Mouse (Mus musculus) embryonic stem cell, embryonic (primary cell): ENCODE data around the gene Rexo1.

ENCODE experiments used
- CTCF ChIA-PET, 4 experiments: fragments of 300-600 bp in 2 of 4; fragments of 350-600 bp in 2 of 4; sonication (Branson Sonifier 250); formaldehyde crosslinking; loops; one replicate each; lab custom pipeline; 2022; ENCODE audit warnings: inconsistent platforms in 2 of 4; lab: Charles Lee
- POLR2A ChIA-PET, 4 experiments: fragments of 300-600 bp in 2 of 4; fragments of 350-600 bp in 2 of 4; sonication (Branson Sonifier 250); formaldehyde crosslinking; loops; one replicate each; lab custom pipeline; 2022; ENCODE audit warnings: antibody characterized with exemption in 4 of 4, inconsistent platforms in 1 of 4; lab: Charles Lee

The Rexo1 gene

GRCm38 (mm10) chr10:80589879-80590854 lies 28.8 kb upstream of the Rexo1 start, which contains the start of gene Abhd17a:
TSS of gene Abhd17a (minus strand) at chr10:80590341.
- ChIA-PET CTCF (interaction anchor here (0.5 to 2.5 kb wide), 45 partner anchors 11 to 1836 kb away, joined by 3 to 49 read pairs (median 3); partner anchors contain the start of genes Atp8b3 (in 2 of the 4), Csnk1g2 (in 1 of the 4), Klf16 (in 1 of the 4) and Mum1 (in 1 of the 4)), POLR2A (interaction anchor here (0.5 to 9.8 kb wide), 90 partner anchors 9 to 1577 kb away, joined by 3 to 214 read pairs (median 5); partner anchors contain the start of genes Csnk1g2 (in 3 of the 4), Rexo1 (in 3 of the 4), Adat3 (in 2 of the 4) and Atp8b3 (in 2 of the 4))

DNA sequence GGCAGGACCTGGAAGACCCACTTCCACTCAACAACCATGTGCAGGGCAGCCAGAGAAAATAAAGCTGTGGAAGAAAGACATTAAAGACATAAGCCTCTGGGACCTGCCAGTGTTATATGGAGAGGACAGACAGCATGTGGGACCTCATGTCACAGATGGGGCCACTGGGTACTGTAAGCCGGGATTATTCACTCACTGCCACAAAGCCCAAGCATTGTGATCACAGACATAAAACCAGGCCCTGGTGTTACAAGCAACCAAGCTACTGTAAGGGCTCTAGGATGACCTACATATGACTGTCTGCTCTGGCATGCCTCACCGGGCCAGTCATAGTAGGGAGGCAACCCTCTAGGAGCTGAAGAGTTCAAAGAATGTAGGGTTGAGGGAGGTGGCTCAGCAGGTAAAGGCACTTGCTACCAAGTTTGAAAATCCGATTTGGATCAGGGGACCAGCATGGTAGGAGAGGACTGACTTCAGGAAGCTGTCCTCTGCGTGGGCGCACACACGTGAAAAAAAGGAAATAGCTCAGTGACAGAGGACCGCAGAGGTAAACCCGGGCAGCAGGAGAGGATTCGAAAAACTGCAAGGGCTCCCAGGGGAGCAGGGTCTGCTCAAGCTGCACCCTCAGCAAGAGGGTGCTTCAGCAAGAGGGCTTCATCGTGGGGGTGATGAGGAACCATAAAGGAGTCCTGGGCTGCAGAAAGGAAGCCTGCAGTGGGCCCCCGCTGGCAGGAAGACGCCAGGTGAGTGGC lies 27.9 kb upstream of the Rexo1 start:
- ChIA-PET POLR2A (interaction anchor here (0.6 to 9.8 kb wide), 60 partner anchors 9 to 919 kb away, joined by 3 to 214 read pairs (median 6); partner anchors contain the start of genes Rexo1 (in 3 of the 4), Adat3 (in 2 of the 4), Csnk1g2 (in 2 of the 4) and Scamp4 (in 2 of the 4)), CTCF (interaction anchor here (0.5 to 2.5 kb wide), 20 partner anchors 10 to 1835 kb away, joined by 3 to 49 read pairs (median 5); partner anchors contain the start of genes Atp8b3 (in 1 of the 4), Csnk1g2 (in 1 of the 4), Klf16 (in 1 of the 4) and Rexo1 (in 1 of the 4))

DNA sequence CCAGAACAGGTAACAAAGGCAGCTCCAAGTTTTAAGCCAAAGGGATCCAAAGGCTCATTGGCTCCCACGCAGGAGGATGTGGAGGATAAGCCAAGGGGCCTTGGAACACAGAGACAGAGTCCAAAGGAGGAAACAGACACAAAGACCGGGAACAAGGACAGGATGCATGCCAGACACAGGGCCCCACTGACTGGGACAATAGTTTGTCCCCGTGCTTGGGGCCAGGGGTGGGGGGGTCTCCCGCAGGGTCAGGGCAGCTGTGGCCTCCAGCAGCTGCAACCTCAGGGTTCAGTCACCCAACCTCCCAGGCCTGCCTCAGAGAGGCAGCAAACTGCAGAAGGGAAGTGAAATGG lies 25.9 kb upstream of the Rexo1 start:
- ChIA-PET POLR2A (interaction anchor here (0.6 to 9.8 kb wide), 24 partner anchors 8 to 1071 kb away, joined by 3 to 214 read pairs (median 4); partner anchors contain the start of genes Csnk1g2 (in 3 of the 4), Klf16 (in 2 of the 4), Mknk2 (in 2 of the 4) and Adat3 (in 1 of the 4)), CTCF (interaction anchor here in 3 of 4 experiments (0.6 to 1.6 kb wide), 5 partner anchors 9 to 213 kb away, joined by 3 to 5 read pairs (median 3); no protein-coding TSS in a partner anchor)

GRCm38 (mm10) chr10:80586407-80587304 lies 25.3 kb upstream of the Rexo1 start:
- CTCF ChIA-PET: interaction anchor here (0.6 to 1.6 kb wide), 8 partner anchors 8 to 213 kb away, joined by 3 to 7 read pairs (median 4); no protein-coding TSS in a partner anchor
- POLR2A ChIA-PET: interaction anchor here (0.6 to 9.8 kb wide), 31 partner anchors 8 to 1071 kb away, joined by 3 to 214 read pairs (median 4); partner anchors contain the start of genes Csnk1g2 (in 3 of the 4), Klf16 (in 2 of the 4), Mknk2 (in 2 of the 4) and Adat3 (in 1 of the 4)

GRCm38 (mm10) chr10:80585581-80585980 lies 24.2 kb upstream of the Rexo1 start:
- POLR2A ChIA-PET: interaction anchor here in 3 of 4 experiments (0.6 to 9.8 kb wide), 16 partner anchors 10 to 91 kb away, joined by 3 to 214 read pairs (median 6); partner anchors contain the start of genes Mknk2 (in 2 of the 3), Csnk1g2 (in 1 of the 3) and Rexo1 (in 1 of the 3)
- CTCF ChIA-PET: interaction anchor here in 2 of 4 experiments (0.9 to 1.7 kb wide), 3 partner anchors 25 to 75 kb away, joined by 5 to 6 read pairs (median 5); no protein-coding TSS in a partner anchor

DNA sequence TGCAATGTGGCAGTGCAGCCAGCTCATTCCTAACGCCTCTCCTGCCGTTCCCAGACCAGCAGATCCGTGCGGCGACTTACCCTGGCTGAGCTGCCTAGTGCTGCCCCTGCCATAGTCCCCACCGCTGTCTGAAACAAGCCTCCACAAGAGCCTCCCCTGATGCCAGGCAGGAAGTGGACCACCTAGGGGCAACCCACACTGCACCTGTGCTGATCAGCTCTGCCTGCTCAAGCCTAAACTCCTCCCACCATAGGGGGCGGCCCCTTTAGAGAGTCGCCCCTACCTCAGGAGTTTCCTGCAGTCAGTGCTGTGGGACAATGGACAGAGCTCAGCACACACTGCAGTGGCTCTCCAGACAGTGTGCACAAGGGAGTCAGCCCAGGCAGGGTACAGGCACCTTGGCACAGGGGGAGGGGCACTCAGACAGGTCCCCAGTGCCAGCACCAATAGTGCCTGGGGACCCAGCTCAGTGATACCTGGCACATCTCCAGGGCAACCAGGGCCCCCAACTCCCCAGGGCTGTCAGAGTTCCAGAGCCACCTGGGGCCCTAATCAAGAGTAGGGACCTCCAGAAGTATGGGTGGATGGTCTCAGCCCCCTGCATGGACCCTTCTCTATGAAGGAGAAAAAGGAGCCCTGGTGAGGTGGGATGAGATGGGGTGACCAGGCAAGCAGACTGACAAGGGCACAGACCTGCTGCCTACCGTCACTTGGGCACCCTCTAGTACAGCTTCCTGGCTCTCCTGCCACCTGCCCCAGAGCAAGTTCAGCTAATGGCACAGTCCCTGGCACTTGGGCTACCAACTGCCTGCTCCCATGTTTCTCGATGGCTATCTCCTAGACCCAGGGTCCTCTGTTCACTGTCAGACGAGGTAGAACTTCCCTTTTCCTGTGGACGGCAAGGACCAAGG lies 23.5 kb upstream of the Rexo1 start:
- ChIA-PET CTCF (interaction anchor here in 2 of 4 experiments (0.8 to 2.0 kb wide), 11 partner anchors 15 to 137 kb away, joined by 3 to 7 read pairs (median 4); partner anchors contain the start of gene Atp8b3 (in 1 of the 2)), POLR2A (interaction anchor here in 3 of 4 experiments (0.5 to 9.8 kb wide), 42 partner anchors 11 to 418 kb away, joined by 3 to 214 read pairs (median 4); partner anchors contain the start of genes Csnk1g2 (in 2 of the 3), Mknk2 (in 2 of the 3), Adat3 (in 1 of the 3) and Atp8b3 (in 1 of the 3))

DNA sequence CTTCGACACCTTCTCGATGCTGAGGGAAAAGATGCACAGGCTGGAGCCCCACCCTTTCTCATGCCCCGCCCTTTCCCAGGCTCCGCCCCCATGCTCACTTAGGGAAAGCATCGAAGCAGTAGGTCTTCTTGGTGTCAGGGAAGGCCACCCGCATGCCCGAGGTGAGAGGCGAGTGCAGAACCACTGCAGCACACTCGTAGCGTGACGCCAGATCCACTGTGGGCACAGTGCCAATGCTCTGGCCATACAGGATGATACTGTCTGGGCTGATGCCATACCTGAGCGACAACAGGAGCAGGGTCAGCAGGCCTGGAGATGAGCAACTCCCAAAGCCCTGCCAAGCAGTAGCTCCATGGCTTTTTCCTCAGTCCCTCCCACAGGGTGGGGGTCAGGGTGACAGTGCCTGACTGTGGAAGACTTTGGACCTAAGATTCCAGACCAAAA lies 22.7 kb upstream of the Rexo1 start:
- ChIA-PET POLR2A (interaction anchor here in 3 of 4 experiments (0.5 to 9.8 kb wide), 45 partner anchors 10 to 346 kb away, joined by 3 to 214 read pairs (median 4); partner anchors contain the start of genes Csnk1g2 (in 2 of the 3), Gadd45b (in 2 of the 3), Mknk2 (in 2 of the 3) and Adat3 (in 1 of the 3)), CTCF (interaction anchor here in 2 of 4 experiments (0.8 to 2.0 kb wide), 12 partner anchors 15 to 138 kb away, joined by 3 to 7 read pairs (median 4); partner anchors contain the start of genes Atp8b3 (in 1 of the 2) and Csnk1g2 (in 1 of the 2))

DNA sequence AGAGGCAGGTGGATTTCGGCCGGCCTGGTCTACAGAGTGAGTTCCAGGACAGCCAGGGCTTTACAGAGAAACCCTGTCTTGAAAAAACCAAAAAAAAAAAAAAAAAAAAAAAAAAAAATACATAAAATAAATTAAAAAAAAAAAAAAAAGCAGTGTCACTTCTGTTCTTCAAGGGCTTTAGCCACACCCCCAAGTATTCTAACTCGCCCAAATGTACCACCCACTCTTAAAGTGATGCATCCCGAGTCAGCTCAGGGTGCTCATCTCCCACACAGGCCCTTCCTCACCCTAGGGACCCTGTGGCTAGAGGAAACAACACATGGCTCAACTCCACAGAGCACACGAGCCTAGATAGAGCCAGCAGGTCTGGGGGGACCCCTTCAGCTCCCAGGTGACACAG lies 21.7 kb upstream of the Rexo1 start:
- CTCF ChIA-PET: interaction anchor here in 2 of 4 experiments (0.6 to 2.0 kb wide), 5 partner anchors 13 to 94 kb away, joined by 3 to 7 read pairs (median 5); no protein-coding TSS in a partner anchor

DNA sequence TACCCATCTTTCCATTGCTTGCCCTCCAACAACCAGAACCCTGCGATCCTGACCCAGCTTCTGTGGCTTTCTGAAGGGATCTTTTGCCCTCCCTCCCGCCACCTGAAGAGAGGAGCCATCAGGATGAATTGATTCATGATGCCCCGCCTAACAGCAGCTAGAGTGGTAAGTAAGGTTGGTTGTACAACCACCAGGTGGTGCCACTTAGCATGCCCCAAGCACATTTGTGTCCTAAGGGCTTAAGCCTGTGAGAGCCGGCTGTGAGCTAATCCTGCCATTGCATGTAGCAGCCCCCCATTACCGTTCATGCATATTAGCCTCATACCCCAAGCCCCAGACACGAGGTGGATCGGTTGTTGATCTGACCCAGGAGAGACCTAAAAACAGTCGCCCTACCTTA lies 17.6 kb upstream of the Rexo1 start:
- ChIA-PET POLR2A (interaction anchor here (0.7 to 4.9 kb wide), 101 partner anchors 8 to 597 kb away, joined by 3 to 200 read pairs (median 4); partner anchors contain the start of genes Abhd17a (in 4 of the 4), Csnk1g2 (in 3 of the 4), Rexo1 (in 3 of the 4) and Adat3 (in 2 of the 4)), CTCF (interaction anchor here (0.6 to 3.9 kb wide), 114 partner anchors 8 to 619 kb away, joined by 3 to 55 read pairs (median 4); partner anchors contain the start of genes Mknk2 (in 3 of the 4), Abhd17a (in 2 of the 4), Csnk1g2 (in 2 of the 4) and Rexo1 (in 2 of the 4))

More for the DNA sequence above, 21.7 kb upstream of the Rexo1 start:
- POLR2A ChIA-PET: interaction anchor here in 2 of 4 experiments (0.6 to 9.8 kb wide), 25 partner anchors 9 to 346 kb away, joined by 3 to 214 read pairs (median 4); partner anchors contain the start of genes Csnk1g2 (in 2 of the 2), Mknk2 (in 2 of the 2), Adat3 (in 1 of the 2) and Atp8b3 (in 1 of the 2)

DNA sequence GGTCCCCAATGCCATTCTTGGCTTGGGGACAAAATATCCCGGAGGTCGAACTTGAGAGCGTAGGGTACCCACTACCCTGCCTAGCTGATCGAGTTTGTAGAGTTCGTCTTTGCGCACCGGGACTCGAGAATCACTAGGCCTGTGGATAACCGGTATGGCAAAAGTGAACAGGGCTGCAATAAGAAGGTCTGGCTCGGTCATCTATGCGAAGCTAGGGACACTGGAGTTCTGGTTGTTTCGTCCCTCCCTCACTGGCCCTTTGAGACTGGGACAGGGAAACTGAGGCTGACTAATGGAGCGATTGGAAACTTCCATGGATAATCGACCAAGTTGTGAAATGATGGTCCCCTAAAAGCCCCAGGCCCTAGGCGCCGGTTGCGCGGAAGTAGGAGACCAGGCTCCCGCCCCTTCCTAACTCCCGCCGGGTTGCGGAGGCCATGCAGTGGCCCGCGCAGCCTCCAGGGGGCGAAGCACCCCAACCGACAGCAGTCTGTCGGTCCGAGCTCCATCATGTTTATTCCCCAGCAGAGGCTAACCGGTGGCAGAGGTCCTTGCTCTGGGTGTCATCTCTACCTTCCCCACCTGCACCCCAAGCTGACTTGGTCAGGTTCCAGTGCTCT lies 16.9 kb upstream of the Rexo1 start:
- POLR2A ChIA-PET: interaction anchor here (0.6 to 4.9 kb wide), 106 partner anchors 8 to 598 kb away, joined by 3 to 200 read pairs (median 4); partner anchors contain the start of genes Abhd17a (in 4 of the 4), Csnk1g2 (in 3 of the 4), Rexo1 (in 3 of the 4) and Adat3 (in 2 of the 4)
- CTCF ChIA-PET: interaction anchor here (0.5 to 3.9 kb wide), 118 partner anchors 8 to 619 kb away, joined by 3 to 55 read pairs (median 4); partner anchors contain the start of genes Mknk2 (in 3 of the 4), Abhd17a (in 2 of the 4), Csnk1g2 (in 2 of the 4) and Rexo1 (in 2 of the 4)

GRCm38 (mm10) chr10:80577195-80578130 lies 16.1 kb upstream of the Rexo1 start, which contains the start of gene Klf16:
TSS of gene Klf16 (minus strand) at chr10:80577321.
- ChIA-PET POLR2A (interaction anchor here in 3 of 4 experiments (0.5 to 4.9 kb wide), 67 partner anchors 8 to 410 kb away, joined by 3 to 200 read pairs (median 5); partner anchors contain the start of genes Abhd17a (in 3 of the 3), Csnk1g2 (in 3 of the 3), Rexo1 (in 3 of the 3) and Gadd45b (in 2 of the 3)), CTCF (interaction anchor here (0.6 to 3.9 kb wide), 46 partner anchors 8 to 414 kb away, joined by 3 to 55 read pairs (median 6); partner anchors contain the start of genes Rexo1 (in 3 of the 4), Csnk1g2 (in 2 of the 4), Abhd17a (in 1 of the 4) and Adat3 (in 1 of the 4))
